Mouse (Mus musculus) liver, adult 10 weeks (tissue): Measurements from ENCODE around the gene Krtap1-4. TPM values are rescaled to one million over a fixed set of nuclear protein-coding genes. Genes with fewer than 3 reads are reported as not detected.

Source experiments
- polyA plus RNA-seq: library from polyadenylated mRNA; stranded (reverse); fragments of 350-450 nt; fragmentation: Illumina TruSeq; extraction: RNeasy Lipid Tissue Mini Kit (QIAGEN cat#74804); gene quantifications from one replicate; pipeline ENCODE4 v1.2.3, GENCODE M21; 2014; ENCODE audit warnings: low read depth, low replicate concordance

Gene Krtap1-4
- not detected for polyA plus RNA-seq

DNA sequence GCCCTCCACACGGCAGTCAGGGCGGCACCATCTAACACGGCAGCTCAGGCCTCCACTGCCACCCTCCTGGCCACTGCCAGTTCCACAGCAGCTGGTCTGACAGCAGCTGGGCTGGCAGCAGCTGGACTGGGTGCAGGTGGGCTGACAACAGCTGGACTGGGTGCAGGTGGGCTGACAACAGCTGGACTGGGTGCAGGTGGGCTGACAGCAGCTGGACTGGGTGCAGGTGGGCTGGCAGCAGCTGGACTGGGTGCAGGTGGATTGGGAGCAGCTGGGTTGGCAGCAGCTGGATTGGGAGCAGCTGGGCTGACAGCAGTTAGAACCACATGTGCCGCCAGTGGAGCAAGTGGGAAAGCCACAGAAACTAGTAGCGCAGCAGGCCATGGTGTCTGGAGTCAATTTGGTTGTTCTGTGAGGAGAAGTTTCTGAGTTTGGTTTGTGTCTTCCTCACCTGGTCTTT, at the start of gene Krtap1-4:
Gene Krtap1-4 (minus strand): TSS at position 410 of the 460 bp plus-strand sequence.

DNA sequence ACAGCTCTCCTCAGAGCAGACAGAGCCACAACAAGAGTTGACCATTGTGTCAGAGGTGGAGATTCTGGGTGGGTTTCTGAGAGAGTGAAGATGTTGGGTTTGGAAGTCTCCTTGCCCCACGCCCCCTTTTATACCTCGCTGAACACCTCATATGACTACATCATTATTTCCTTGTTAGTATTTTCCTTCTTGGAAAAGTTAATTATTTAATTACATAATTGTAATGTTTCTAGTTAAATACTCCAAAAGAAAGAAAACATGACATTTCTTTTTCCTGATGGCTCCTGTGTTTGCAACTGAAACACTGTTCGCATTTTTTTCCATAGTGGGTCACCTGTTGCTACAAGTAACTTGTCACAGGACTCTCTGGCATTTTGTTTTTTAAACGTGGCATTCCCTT, 44.7 kb upstream of the Krtap1-4 start, which contains the start of gene Krtap4-1:
Gene Krtap4-1 (minus strand): TSS at position 101 of the 400 bp plus-strand sequence.

DNA sequence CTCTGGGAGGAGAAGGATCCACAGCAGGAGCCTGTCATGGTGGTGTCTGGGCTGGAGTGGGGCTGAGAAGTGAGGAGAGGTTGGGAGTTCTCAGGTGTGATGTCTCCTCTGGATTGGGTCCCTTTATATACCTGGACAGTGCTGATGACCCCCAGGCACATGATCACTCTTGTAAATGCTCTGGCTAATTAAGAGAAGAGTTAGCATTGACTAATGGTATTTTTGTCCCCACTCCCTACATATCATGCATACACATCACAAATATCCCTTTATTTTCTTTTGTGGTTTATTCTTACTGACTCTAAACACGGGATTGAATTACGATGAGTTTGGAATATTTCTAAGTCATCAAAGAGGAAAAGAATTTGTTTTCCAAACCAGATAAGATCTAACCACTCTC, 36.9 kb upstream of the Krtap1-4 start, which contains the start of gene Gm11562:
Gene Gm11562 (minus strand): TSS at position 101 of the 400 bp plus-strand sequence.

DNA sequence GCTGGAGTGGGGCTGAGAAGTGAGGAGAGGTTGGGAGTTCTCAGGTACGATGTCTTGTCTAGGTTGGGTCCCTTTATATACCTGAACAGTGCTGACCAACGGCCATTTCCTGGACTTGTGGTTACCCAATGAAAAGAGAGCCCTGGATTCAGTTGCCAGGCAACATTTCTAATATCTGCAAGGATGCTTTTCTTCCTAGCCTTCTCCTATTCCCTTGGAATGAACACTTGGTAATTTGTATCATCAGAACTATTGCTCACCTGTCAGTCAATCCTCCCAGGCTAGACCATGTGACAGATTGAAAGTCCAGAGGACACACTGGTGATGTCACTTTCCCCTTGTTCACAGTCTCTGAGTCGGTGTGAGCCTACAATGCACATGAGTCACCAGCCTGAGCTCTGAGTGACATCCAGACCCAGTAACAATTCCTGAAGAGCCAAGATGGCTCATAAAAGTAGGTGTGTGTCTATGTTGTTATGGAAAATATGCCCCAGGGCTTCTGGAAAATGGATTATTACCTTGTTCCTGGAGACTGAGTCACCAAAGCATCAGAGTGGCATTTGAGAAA, 31.4 kb upstream of the Krtap1-4 start, which contains the start of gene Krtap2-4:
Gene Krtap2-4 (minus strand): TSS at position 51 of the 568 bp plus-strand sequence.

DNA sequence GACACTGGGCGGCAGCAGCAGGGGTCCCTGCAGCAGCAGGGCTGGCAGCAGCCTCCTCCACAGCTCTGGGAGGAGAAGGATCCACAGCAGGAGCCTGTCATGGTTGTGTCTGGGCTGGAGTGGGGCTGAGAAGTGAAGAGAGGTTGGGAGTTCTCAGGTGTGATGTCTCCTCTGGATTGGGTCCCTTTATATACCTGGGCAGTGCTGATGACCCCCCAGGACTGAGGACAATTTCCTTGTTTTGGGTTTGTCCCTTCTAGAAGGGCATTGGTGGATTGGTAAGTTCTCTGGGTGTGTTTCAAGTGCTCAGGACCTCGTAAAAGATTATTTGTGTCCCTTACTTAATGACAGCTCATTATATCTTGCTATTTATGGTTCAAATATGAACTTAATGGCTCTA, 26.6 kb upstream of the Krtap1-4 start, which contains the start of gene Gm11937:
Gene Gm11937 (minus strand): TSS at position 101 of the 400 bp plus-strand sequence.

DNA sequence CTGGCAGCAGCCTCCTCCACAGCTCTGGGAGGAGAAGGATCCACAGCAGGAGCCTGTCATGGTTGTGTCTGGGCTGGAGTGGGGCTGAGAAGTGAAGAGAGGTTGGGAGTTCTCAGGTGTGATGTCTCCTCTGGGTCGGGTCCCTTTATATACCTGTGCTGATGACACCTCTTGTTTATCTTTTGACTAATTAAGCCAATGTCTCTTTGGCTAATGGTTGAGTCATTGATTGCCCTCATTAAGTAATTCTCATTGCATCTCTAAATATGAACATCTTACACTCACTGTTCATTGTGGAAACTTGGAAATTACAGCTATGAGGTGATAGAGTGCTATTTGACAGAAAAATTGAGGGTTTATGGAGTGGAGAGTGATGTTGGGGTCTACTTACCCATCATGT, 19.8 kb upstream of the Krtap1-4 start, which contains the start of gene Gm11938:
Gene Gm11938 (minus strand): TSS at position 101 of the 400 bp plus-strand sequence.

DNA sequence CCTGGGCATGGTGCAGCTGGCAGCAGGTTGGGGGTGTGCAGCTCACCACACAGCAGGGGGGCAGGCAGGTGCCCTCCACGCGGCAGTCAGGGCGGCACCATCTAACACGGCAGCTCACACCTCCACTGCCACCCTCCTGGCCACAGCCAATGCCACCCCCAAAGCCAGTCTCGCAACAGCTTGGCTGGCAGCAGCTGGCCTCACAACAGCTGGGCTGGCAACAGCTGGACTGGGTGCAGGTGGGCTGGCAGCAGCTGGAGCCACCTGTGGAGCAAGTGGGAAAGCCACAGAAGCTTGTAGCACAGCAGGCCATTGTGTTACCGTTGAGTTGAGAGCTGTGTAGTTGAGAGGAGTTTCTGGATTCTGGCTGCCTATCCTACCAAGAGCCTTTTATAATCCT, 14.3 kb upstream of the Krtap1-4 start, which contains the start of gene Krtap9-3:
Gene Krtap9-3 (minus strand): TSS at position 364 of the 400 bp plus-strand sequence.

DNA sequence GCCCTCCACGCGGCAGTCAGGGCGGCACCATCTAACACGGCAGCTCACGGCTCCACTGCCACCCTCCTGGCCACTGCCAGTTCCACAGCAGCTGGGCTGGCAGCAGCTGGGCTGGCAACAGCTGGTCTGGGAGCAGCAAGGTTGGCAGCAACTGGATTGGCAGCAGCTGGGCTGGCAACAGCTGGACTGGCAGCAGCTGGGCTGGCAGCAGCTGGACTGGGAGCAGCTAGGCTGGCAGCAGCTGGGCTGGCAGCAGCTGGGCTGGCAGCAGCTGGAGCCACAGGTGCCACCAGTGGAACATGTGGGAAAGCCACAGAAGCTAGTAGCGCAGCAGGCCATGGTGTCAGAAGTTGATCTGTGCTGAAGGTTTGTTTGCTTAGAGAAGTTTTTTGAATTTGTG, 7.5 kb upstream of the Krtap1-4 start, which contains the start of gene Krtap1-3:
Gene Krtap1-3 (minus strand): TSS at position 359 of the 400 bp plus-strand sequence.

DNA sequence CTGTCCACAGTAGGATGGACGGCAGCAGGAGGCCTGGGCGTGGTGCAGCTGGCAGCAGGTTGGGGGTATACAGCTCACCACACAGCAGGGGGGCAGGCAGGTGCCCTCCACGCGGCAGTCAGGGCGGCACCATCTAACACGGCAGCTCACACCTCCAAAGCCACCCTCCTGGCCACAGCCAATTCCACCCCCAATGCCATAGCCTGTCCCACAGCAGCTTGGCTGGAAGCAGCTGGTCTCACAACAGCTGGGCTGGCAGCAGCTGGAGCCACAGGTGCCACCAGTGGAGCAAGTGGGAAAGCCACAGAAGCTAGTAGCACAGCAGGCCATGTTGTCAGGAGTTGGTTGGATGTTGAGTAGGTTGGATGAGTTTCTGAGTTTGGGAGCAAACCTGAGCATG, 2.8 kb downstream of the Krtap1-4 start, which contains the start of gene Krtap1-5:
Gene Krtap1-5 (minus strand): TSS at position 381 of the 400 bp plus-strand sequence.

DNA sequence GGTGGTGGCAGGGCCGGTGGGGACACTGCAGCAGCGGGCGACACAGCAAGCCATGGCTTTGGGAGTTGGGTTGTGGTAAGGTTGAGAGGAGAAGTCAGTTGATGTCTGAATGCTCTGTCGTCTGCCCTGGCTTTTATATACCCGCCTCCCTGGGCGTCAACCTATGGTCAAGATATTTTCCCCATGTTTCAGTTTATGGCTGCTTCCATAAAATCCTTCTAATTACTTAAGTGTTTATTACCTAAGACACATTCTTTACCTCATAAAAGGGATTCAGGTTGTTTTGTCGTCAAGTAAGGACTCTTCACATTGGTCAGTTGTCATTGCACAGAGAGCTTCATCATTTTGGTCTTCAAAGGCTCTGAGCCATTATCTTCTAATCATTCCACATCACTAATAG, 16.9 kb downstream of the Krtap1-4 start, which contains the start of gene Krtap3-1:
Gene Krtap3-1 (minus strand): TSS at position 101 of the 400 bp plus-strand sequence.

DNA sequence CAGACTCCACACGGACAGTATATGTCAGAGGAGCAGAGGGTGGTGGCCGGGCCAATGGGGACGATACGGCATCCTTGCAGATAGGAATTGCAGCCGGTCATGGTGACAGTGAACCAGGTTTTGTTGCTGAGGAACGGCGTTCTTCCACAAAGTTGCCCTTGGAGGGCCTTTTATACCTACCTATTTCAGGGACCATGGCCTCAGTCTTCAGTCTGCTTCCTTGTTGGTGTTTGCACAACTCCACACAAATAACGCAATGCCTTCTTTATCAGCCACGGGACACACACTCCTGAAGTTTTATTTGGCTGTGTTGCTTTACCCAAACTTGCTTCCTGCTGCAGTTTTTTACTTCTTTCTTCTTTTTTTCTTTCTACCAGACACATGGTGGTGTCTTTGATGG, 24.1 kb downstream of the Krtap1-4 start, which contains the start of gene Gm11939:
Gene Gm11939 (minus strand): TSS at position 101 of the 400 bp plus-strand sequence.

DNA sequence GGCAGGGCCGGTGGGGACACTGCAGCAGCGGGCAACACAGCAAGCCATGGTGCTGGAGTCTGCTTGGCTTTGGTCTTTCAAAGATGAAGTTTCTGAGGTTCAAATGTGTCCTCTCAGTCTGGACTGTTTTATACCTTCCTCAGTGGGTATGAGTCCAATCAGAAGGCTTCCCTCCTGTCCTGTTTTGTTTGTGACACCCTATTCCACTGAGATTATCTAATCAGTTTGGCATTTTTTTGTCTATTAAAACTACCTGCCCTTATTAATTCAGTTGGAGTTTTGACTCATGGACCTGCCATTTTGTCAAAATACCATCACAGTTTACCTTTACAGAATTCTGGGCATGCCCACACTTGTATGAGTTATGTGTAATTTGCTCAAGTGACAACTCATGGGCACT, 26.7 kb downstream of the Krtap1-4 start, which contains the start of gene Krtap3-2:
Gene Krtap3-2 (minus strand): TSS at position 101 of the 400 bp plus-strand sequence.

DNA sequence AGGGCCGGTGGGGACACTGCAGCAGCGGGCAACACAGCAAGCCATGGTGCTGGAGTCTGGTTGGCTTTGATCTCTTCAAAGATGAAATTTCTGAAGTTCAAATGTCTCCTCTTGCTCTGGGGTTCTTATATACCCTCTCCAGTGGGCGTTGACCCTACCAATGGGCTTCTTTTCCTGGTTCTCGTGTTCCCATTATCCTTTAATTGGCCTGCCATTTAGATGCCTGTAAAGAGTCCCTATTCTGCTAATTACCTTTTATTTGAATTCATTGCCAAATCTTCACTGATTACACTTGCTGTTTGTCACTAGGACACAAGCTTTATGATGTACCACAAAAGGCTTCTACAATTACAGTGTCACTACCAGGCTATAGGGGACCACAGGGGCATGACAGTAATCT, 32.7 kb downstream of the Krtap1-4 start, which contains the start of gene Krtap3-3:
Gene Krtap3-3 (minus strand): TSS at position 101 of the 400 bp plus-strand sequence.

Other genes with a start within 250 kb of the Krtap1-4 start
- not detected for gene Krt26, start 245.7 kb downstream of the Krtap1-4 start, polyA plus RNA-seq
- not detected for gene Krt27, start 232.6 kb downstream of the Krtap1-4 start, polyA plus RNA-seq
- not detected for gene Krt28, start 208.8 kb downstream of the Krtap1-4 start, polyA plus RNA-seq
- 6.3 TPM for gene Krt10, start 194.3 kb downstream of the Krtap1-4 start, polyA plus RNA-seq
- not detected for gene Krt12, start 161.4 kb downstream of the Krtap1-4 start, polyA plus RNA-seq
- not detected for gene Krt20, start 145.5 kb downstream of the Krtap1-4 start, polyA plus RNA-seq
- 2.0 TPM for gene Krt23, start 90.5 kb downstream of the Krtap1-4 start, polyA plus RNA-seq
- gene Krt39, start 62.3 kb downstream of the Krtap1-4 start, polyA plus RNA-seq = not detected
- not detected for gene Krt40, start 40.5 kb downstream of the Krtap1-4 start, polyA plus RNA-seq
- gene Krtap3-3, start 32.8 kb downstream of the Krtap1-4 start, polyA plus RNA-seq = not detected
- not detected for gene Krtap3-2, start 26.8 kb downstream of the Krtap1-4 start, polyA plus RNA-seq
- not detected for gene Gm11939, start 24.2 kb downstream of the Krtap1-4 start, polyA plus RNA-seq
- gene Krtap3-1, start 17.0 kb downstream of the Krtap1-4 start, polyA plus RNA-seq = not detected
- gene Krtap1-5, start 2.6 kb downstream of the Krtap1-4 start, polyA plus RNA-seq = not detected
- gene Krtap1-3, start 7.7 kb upstream of the Krtap1-4 start, polyA plus RNA-seq = not detected
- gene Krtap9-3, start 14.5 kb upstream of the Krtap1-4 start, polyA plus RNA-seq = not detected
- gene Gm11938, start 19.7 kb upstream of the Krtap1-4 start, polyA plus RNA-seq = not detected
- gene Gm11937, start 26.5 kb upstream of the Krtap1-4 start, polyA plus RNA-seq = not detected
- gene Krtap2-4, start 31.2 kb upstream of the Krtap1-4 start, polyA plus RNA-seq = not detected
- gene Gm11562, start 36.8 kb upstream of the Krtap1-4 start, polyA plus RNA-seq = not detected
- gene Krtap4-1, start 44.6 kb upstream of the Krtap1-4 start, polyA plus RNA-seq = not detected
- not detected for gene Krtap4-2, start 51.4 kb upstream of the Krtap1-4 start, polyA plus RNA-seq
- not detected for gene Krtap4-7, start 60.4 kb upstream of the Krtap1-4 start, polyA plus RNA-seq
- gene Gm11555, start 66.6 kb upstream of the Krtap1-4 start, polyA plus RNA-seq = not detected
- not detected for gene Gm11563, start 75.3 kb upstream of the Krtap1-4 start, polyA plus RNA-seq
- gene Krtap4-6, start 82.3 kb upstream of the Krtap1-4 start, polyA plus RNA-seq = not detected
- not detected for gene Gm14190, start 107.1 kb upstream of the Krtap1-4 start, polyA plus RNA-seq
- not detected for gene Gm14180, start 150.6 kb upstream of the Krtap1-4 start, polyA plus RNA-seq
- not detected for gene Gm11595, start 189.3 kb upstream of the Krtap1-4 start, polyA plus RNA-seq
- not detected for gene Krtap4-8, start 197.1 kb upstream of the Krtap1-4 start, polyA plus RNA-seq
- not detected for gene Krtap4-9, start 201.5 kb upstream of the Krtap1-4 start, polyA plus RNA-seq
- not detected for gene Gm11596, start 209.8 kb upstream of the Krtap1-4 start, polyA plus RNA-seq
- gene Gm11569, start 215.3 kb upstream of the Krtap1-4 start, polyA plus RNA-seq = not detected
- gene Gm11554, start 220.8 kb upstream of the Krtap1-4 start, polyA plus RNA-seq = not detected
- gene Krtap4-13, start 226.2 kb upstream of the Krtap1-4 start, polyA plus RNA-seq = not detected
- gene Gm11564, start 232.0 kb upstream of the Krtap1-4 start, polyA plus RNA-seq = not detected